Mouse (Mus musculus): ENCODE data around the gene Sprr2a1.
"Not testable (repeated sequence)": the region's sequence is repeated elsewhere in the genome, so short reads cannot be mapped to it uniquely, and the experiment has no call there.

- TF ChIP-seq CTCF, POLR2A (IDR thresholded peaks at IDR 0.05; ENCODE audit: extremely low read depth, insufficient read depth, low read length): not testable (repeated sequence)
These were observed 23.6 kb downstream of the Sprr2a1 start for GRCm38 (mm10) chr3:92239197-92239596.
